Mouse (Mus musculus) adrenal gland, adult 8-10 months (tissue): ENCODE measurements around the gene Gm13278. TPM values are rescaled to one million over a fixed set of nuclear protein-coding genes. Genes with fewer than 3 reads are reported as not detected.
"Not testable (repeated sequence)": the region's sequence is repeated elsewhere in the genome, so short reads cannot be mapped to it uniquely, and the experiment has no call there.

Source experiments
- DNase-seq: peaks from one replicate; pipeline ENCODE4 v3.0.0; 2022
- total RNA-seq, 4 experiments: library from RNA; stranded (reverse); gene quantifications; 2 replicates each; pipeline ENCODE4 v1.2.4; 2022

Gene Gm13278
- not detected for total RNA-seq

- not testable (repeated sequence) for DNase-seq
Measured at GRCm38 (mm10) chr4:88791250-88791649, at the start of gene Gm13278. Gene Gm13278 (plus strand): TSS chr4:88791550.

GRCm38 (mm10) chr4:88742771-88743371 lies 48.5 kb upstream of the Gm13278 start:
- no peak for DNase-seq

DNA sequence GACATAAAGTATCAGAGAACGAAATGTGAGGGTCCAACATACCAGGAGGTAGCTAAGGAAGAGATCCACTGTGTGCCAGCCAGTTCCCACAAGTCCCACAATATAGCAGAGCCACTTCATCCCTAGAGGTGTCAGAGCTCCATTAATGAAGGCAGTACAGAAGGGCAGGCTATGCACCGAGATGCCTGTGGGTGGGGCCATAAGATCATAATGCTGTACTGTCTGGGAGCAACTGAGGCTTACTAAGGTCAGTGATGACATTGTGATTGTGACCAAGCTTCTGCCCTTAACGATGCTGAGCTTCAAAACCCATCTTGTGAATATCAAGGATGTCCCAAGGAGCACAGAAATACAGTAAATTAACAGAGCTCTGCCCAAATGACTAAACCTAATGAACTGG lies 47.1 kb upstream of the Gm13278 start:
- no peak for DNase-seq

DNA sequence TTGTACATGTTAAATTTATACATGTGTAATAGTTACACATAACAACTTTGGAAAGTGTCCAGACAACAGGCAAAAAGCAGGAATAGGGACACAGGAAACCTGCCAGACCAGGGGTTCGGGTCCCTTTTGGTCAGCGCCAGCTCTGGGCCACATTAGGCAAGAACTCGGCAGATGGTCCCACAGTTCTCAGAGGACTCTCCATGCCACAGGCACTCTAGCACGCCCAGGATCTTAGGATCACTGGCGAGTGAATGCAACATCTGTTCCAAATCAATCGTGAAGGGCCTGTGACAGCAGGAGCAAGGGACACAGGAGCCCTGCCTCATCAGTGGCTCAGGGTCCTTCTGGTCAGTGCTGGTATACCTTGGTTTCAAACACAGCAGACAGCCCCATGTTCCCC lies 41.4 kb upstream of the Gm13278 start:
- DNase-seq, result no peak

DNA sequence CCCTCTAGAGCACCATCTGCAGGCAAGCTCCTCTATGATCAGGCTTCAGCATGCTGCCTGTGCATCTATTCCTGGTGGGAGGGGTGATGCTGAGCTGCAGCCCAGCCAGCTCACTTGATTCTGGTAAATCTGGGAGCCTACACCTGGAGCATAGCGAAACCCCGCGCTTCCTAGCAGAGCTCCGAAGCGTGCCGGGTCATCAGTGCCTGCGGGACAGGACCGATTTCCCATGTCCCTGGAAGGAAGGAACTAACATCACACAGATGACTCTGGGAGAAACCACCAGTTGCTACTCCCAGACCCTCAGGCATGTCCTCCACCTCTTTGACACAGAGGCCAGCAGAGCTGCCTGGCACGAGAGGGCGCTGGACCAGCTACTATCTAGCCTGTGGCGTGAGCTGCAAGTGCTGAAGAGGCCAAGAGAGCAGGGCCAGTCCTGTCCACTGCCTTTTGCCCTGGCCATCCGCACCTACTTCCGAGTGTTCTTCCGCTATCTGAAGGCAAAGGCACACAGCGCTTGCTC lies 36.5 kb upstream of the Gm13278 start, which contains the start of gene Gm13271:
Gene Gm13271 (plus strand): TSS at position 51 of the 523 bp plus-strand sequence.
- DNase-seq, result peak; percentile 75

DNA sequence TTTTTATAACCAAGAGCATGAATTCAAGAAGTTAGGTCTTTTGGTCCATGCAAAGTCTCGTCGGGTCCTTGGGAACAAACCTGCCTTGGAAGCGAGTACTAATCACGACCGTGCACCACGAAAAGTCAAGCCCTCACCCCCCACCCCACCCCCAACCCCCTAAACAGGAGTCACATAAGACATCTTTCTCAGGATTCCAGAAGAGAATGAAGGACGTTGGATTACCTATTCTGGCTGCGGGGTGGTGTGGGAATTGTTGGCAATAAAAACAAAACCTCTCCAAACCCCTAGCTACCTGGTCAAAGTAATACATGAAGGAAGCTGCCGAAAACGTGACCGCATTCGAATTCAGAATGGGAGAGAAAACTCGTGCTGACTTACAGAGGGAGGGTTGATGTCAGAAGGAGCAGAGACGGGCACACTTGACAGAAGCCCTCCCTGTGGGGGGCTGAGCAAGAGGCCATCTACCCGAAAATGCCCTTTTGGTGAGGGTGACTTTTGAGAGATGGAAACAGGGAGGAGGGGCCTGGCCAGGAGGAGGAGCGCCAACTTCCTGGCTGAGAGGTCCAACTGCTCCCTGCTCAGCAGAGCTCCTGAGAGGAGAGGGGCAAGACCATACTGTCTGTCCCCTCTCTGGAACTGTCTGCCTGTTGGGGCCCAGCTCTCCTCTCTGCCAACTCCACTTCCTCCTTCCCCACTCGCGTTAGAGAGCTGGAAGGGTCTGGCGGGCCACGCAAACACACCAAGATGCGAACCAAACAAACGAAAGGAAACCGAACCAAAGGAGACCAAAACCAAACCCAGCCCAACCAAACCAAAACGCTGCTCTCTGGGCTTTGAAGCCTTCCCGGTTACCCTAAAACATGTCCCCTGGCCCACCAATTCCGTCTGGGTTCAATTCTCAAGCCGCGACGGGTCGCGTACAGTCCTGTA lies 34.5 kb upstream of the Gm13278 start:
- not testable (repeated sequence) for DNase-seq

GRCm38 (mm10) chr4:88757628-88758031 lies 33.7 kb upstream of the Gm13278 start:
- DNase-seq, result peak; percentile 89

DNA sequence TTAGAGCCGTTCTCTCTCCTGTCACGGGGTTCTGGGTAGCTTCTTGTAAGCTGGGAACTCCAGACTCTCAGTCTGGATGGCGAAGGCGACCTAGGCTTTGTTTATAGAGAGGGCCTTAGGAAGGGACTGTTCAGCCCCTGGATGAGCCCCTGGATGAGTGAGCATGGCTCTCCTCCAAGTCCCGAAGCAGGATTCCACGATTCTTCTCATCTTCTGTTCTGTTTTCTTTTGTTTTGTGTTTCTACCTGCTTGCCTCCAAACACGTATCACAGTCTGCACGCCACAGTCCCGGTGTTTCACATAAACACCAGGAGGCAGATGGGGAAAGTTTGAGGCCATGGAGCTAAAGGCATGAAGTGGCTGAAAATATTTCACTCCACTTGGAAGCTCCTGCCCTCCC lies 32.6 kb upstream of the Gm13278 start:
- DNase-seq, result not testable (repeated sequence)

- DNase-seq, result not testable (repeated sequence)
Measured at GRCm38 (mm10) chr4:88759610-88760268, 31.6 kb upstream of the Gm13278 start, which contains the start of gene Gm13283. Gene Gm13283 (plus strand): TSS chr4:88760119.

- peak; percentile 78 for DNase-seq
Measured at GRCm38 (mm10) chr4:88760431-88760830, 30.9 kb upstream of the Gm13278 start.

DNA sequence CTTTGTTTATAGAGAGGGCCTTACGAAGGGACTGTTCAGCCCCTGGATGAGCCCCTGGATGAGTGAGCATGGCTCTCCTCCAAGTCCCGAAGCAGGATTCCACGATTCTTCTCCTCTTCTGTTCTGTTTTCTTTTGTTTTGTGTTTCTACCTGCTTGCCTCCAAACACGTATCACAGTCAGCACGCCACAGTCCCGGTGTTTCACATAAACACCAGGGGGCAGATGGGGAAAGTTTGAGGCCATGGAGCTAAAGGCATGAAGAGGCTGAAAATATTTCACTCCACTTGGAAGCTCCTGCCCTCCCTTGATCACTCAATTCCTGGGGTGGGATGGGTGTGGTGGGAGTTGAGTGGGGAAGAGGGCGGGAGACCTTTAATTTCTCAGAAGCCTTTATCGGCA lies 29.6 kb upstream of the Gm13278 start:
- DNase-seq, result peak; percentile 69

GRCm38 (mm10) chr4:88762341-88762740 lies 29.0 kb upstream of the Gm13278 start:
- not testable (repeated sequence) for DNase-seq

- DNase-seq, result peak; percentile 68
Measured at GRCm38 (mm10) chr4:88763384-88764018, 27.8 kb upstream of the Gm13278 start.

DNA sequence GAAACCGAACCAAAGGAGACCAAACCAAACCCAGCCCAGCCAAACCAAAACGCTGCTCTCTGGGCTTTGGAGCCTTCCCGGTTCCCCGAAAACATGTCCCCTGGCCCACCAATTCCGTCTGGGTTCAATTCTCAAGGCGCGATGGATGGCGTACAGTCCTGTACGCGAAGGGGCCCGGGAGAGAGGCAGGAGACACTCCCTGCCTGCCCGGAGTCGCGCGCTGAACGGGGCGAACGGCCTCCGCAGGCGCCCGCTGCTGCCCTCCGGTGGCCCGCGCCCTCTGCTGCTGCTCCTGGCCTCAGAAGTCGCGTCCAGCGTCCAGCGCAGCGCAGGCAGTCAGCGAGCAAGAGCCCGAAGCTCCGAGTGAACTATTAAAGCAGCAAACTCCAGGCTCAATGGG lies 17.8 kb upstream of the Gm13278 start, which contains the start of gene Gm13290:
Gene Gm13290 (plus strand): TSS at position 301 of the 400 bp plus-strand sequence.
- not testable (repeated sequence) for DNase-seq

- not testable (repeated sequence) for DNase-seq
Measured at GRCm38 (mm10) chr4:88776622-88777021, 14.7 kb upstream of the Gm13278 start, which contains the start of gene Gm13289. Gene Gm13289 (plus strand): TSS chr4:88776922.

- DNase-seq, result not testable (repeated sequence)
Measured at GRCm38 (mm10) chr4:88779550-88779949, 11.8 kb upstream of the Gm13278 start, which contains the start of gene Gm13272. Gene Gm13272 (plus strand): TSS chr4:88779850.

GRCm38 (mm10) chr4:88780320-88780719 lies 11.0 kb upstream of the Gm13278 start:
- DNase-seq, result not testable (repeated sequence)

GRCm38 (mm10) chr4:88781831-88782230 lies 9.5 kb upstream of the Gm13278 start, which contains the start of gene Ifnz:
Gene Ifnz (plus strand): TSS chr4:88782131.
- DNase-seq, result not testable (repeated sequence)

- not testable (repeated sequence) for DNase-seq
Measured at GRCm38 (mm10) chr4:88782335-88782734, 9.0 kb upstream of the Gm13278 start.

DNA sequence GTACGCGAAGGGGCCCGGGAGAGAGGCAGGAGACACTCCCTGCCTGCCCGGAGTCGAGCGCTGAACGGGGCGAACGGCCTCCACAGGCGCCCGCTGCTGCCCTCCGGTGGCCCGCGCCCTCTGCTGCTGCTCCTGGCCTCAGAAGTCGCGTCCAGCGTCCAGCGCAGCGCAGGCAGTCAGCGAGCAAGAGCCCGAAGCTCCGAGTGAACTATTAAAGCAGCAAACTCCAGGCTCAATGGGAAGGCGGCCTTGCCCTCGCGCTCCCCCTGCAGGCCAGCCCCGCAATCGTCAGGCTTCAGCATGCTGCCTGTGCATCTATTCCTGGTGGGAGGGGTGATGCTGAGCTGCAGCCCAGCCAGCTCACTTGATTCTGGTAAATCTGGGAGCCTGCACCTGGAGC lies 5.9 kb upstream of the Gm13278 start, which contains the start of gene Gm13276:
Gene Gm13276 (plus strand): TSS at position 301 of the 400 bp plus-strand sequence.
- not testable (repeated sequence) for DNase-seq

DNA sequence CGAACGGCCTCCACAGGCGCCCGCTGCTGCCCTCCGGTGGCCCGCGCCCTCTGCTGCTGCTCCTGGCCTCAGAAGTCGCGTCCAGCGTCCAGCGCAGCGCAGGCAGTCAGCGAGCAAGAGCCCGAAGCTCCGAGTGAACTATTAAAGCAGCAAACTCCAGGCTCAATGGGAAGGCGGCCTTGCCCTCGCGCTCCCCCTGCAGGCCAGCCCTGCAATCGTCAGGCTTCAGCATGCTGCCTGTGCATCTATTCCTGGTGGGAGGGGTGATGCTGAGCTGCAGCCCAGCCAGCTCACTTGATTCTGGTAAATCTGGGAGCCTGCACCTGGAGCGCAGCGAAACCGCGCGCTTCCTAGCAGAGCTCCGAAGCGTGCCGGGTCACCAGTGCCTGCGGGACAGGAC lies 2.9 kb upstream of the Gm13278 start, which contains the start of gene Gm13277:
Gene Gm13277 (plus strand): TSS at position 231 of the 400 bp plus-strand sequence.
- peak; percentile 65 for DNase-seq
